Mouse (Mus musculus) hindbrain, postnatal 0 days (tissue): ENCODE measurements at regions not wholly inside any gene's neighbourhood (a gene's known extent, or its start where the extent isn't known, plus 50 kb on each side); places are given as distances from the start of the nearest gene placed in this dataset.
"Not testable (repeated sequence)": the region's sequence is repeated elsewhere in the genome, so short reads cannot be mapped to it uniquely, and the experiment has no call there.

ENCODE experiments used
- ATAC-seq: fragments of 200-750 bp; cut with Nextera tagmentation; 2 replicates; pipeline ENCODE4 v1.8.0; 2017; ENCODE audit warnings: mild to moderate bottlenecking, moderate TSS enrichment, moderate library complexity
- DNase-seq: peaks from one replicate; pipeline ENCODE4 v3.0.0-alpha.2; 2015; ENCODE audit warnings: low spot score
- H3K27ac ChIP-seq: fragments of 300-500 bp; sonication (generic); 2 replicates; pipeline ENCODE4 v1.5.1; 2014; ENCODE audit warnings: mild to moderate bottlenecking
- H3K27me3 ChIP-seq: fragments of 300-500 bp; sonication (generic); 2 replicates; pipeline ENCODE4 v1.6.1; 2014; ENCODE audit warnings: low read length, mixed read lengths; ENCODE audit not compliant: insufficient read depth
- H3K36me3 ChIP-seq: fragments of 300-500 bp; sonication (generic); 2 replicates; pipeline ENCODE4 v1.6.1; 2014; ENCODE audit warnings: low read length, mixed read lengths; ENCODE audit not compliant: insufficient read depth
- H3K4me1 ChIP-seq: fragments of 300-500 bp; sonication (generic); 2 replicates; pipeline ENCODE4 v1.6.1; 2014; ENCODE audit warnings: antibody characterized with exemption, low read length, mixed read lengths; ENCODE audit not compliant: insufficient read depth
- H3K4me2 ChIP-seq: fragments of 300-500 bp; sonication (generic); 2 replicates; pipeline ENCODE4 v1.6.1; 2014; ENCODE audit warnings: low read depth, mild to moderate bottlenecking, low read length, moderate library complexity, mixed read lengths
- H3K4me3 ChIP-seq: fragments of 300-500 bp; sonication (generic); 2 replicates; pipeline ENCODE4 v1.5.1; 2014; ENCODE audit warnings: low read length
- H3K9ac ChIP-seq: fragments of 300-500 bp; sonication (generic); replicated peaks from 2 replicates; pipeline ENCODE4 v1.6.1; 2014; ENCODE audit warnings: mild to moderate bottlenecking, low read length, moderate library complexity, mixed read lengths
- H3K9me3 ChIP-seq: fragments of 300-500 bp; sonication (generic); 2 replicates; pipeline ENCODE4 v1.6.1; 2016; ENCODE audit warnings: low read length, mixed read lengths
- CTCF ChIP-seq: IDR thresholded peaks from 2 replicates; pipeline ENCODE4 v1.5.1; 2016; ENCODE audit warnings: antibody characterized with exemption, control low read depth, low read depth
- WGBS: fragments of 180-500 bp; shearing (Covaris S2); extraction: QIAGEN DNeasy Blood & Tissue Kit; methylation state at CpG from one replicate; pipeline ENCODE4 v1.1.7; 2014; 5-methylcytosine and 5-hydroxymethylcytosine counted together

DNA sequence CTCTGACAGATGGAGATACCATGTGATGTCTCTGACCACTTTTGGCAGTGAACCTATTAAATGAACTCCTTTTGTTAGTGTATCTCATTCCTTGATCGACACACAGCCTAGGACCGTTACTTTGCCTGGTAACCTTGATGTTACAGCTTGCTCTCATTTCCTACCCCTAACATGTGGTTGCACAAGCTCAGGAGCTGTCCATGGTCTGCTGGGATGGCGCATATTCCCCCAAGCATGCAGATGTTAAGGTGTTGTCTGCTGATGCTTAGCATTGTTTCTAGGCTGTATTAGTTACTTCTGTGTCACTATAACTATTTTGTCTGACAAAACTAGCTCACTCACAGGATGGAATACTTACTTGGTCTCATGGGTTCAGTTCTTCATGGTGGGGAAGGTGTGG lies 113.6 kb upstream of the Zfp746 start:
- no peaks in the 10 kb centered on the region for H3K27me3 ChIP-seq
- no peak overlapping the region for H3K27ac ChIP-seq
- no peak overlapping the region for H3K4me2 ChIP-seq
- no peak overlapping the region for H3K4me3 ChIP-seq
- H3K4me1 ChIP-seq = no peaks in the 10 kb centered on the region
- ATAC-seq (no peak), DNase-seq (no peak)
- no peaks in the 10 kb centered on the region for H3K9me3 ChIP-seq
- WGBS = 60% methylated on average over 3 of the region's 3 CpGs
- H3K36me3 ChIP-seq = no peaks in the 10 kb centered on the region
- no peak for TF ChIP-seq CTCF
- no peak overlapping the region for H3K9ac ChIP-seq

GRCm38 (mm10) chr6:48198806-48199205 lies 112.4 kb upstream of the Zfp746 start:
- Histone ChIP-seq H3K4me3 (no peak overlapping the region), H3K4me2 (no peak overlapping the region), H3K9me3 (no peaks in the 10 kb centered on the region), H3K36me3 (no peaks in the 10 kb centered on the region), H3K9ac (no peak overlapping the region), H3K27ac (no peak overlapping the region), H3K4me1 (no peaks in the 10 kb centered on the region), H3K27me3 (no peaks in the 10 kb centered on the region)
- ATAC-seq (no peak), DNase-seq (no peak)
- TF ChIP-seq CTCF = no peak
- WGBS = 75% methylated on average over 1 of the region's 1 CpGs

GRCm38 (mm10) chr6:48197696-48198378 lies 111.4 kb upstream of the Zfp746 start:
- Histone ChIP-seq H3K4me1 (no peaks in the 10 kb centered on the region), H3K9ac (no peak overlapping the region), H3K27ac (no peak overlapping the region), H3K4me2 (no peak overlapping the region), H3K27me3 (no peaks in the 10 kb centered on the region), H3K9me3 (no peaks in the 10 kb centered on the region), H3K36me3 (no peaks in the 10 kb centered on the region), H3K4me3 (no peak overlapping the region)
- no peak for TF ChIP-seq CTCF
- DNase-seq (no peak), ATAC-seq (no peak)
- 46% methylated on average over 4 of the region's 4 CpGs for WGBS

DNA sequence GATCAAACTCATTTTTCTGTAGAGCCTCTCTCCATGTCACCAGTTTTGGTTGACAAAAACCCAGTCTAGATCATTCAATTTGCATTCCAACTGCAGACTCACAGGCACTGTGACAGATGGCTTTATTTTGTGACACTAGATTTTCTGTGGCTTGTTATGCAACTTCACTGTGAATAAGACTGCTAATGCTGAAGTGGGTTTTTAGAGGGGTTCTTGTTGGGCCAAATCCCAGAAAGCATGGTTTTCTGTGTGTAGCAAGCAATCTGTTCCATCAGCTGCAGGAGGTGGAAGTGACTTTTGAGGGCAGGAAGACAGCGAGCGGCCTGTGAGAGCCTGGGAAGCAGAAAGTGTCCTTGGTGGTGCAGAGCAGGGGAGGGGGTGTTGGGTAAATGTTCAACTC lies 102.0 kb upstream of the Zfp746 start:
- ATAC-seq, DNase-seq, H3K4me1 ChIP-seq, H3K36me3 ChIP-seq, H3K27ac ChIP-seq, H3K9me3 ChIP-seq, H3K4me2 ChIP-seq, H3K9ac ChIP-seq, H3K4me3 ChIP-seq, H3K27me3 ChIP-seq: not testable (repeated sequence)
- 54% methylated on average over 2 of the region's 2 CpGs for WGBS

DNA sequence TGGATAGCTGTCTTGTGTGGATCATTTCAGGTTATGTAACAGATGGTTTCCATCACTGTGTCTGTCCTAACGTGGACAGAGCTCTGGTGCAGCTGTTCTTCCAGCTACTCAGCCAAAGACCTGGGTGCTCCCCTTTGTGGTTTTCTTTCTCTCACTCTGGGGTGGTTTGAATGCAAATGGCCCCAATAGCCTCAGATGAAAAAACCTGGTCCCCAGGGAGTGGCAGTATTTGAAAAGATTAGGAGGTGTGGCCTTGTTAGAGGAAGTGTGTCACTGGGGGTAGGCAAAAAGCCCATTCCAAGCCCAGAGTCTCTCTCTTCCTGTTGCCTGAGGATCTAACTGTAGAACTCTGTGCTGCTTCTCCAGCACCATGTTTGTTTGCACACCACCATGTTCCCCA lies 98.9 kb upstream of the Zfp746 start:
- no peak for TF ChIP-seq CTCF
- 32% methylated on average over 1 of the region's 1 CpGs for WGBS
- no peak for ATAC-seq
- H3K9ac ChIP-seq = no peak overlapping the region
- no peaks in the 10 kb centered on the region for H3K36me3 ChIP-seq
- no peak for DNase-seq
- H3K4me3 ChIP-seq = no peak overlapping the region
- H3K4me1 ChIP-seq = no peaks in the 10 kb centered on the region
- H3K27me3 ChIP-seq = no peaks in the 10 kb centered on the region
- H3K4me2 ChIP-seq = no peak overlapping the region
- H3K9me3 ChIP-seq = no peaks in the 10 kb centered on the region
- H3K27ac ChIP-seq = no peak overlapping the region

GRCm38 (mm10) chr6:48178360-48179120 lies 92.1 kb upstream of the Zfp746 start:
- 57% methylated on average over 3 of the region's 3 CpGs for WGBS
- Histone ChIP-seq H3K4me3 (no peak overlapping the region), H3K9me3 (no peaks in the 10 kb centered on the region), H3K9ac (no peak overlapping the region), H3K36me3 (no peaks in the 10 kb centered on the region), H3K4me1 (no peaks in the 10 kb centered on the region), H3K4me2 (no peak overlapping the region), H3K27ac (no peak overlapping the region), H3K27me3 (no peaks in the 10 kb centered on the region)
- no peak for TF ChIP-seq CTCF
- ATAC-seq (peak; percentile 76), DNase-seq (no peak)

- no peaks in the 10 kb centered on the region for H3K27me3 ChIP-seq
- H3K4me3 ChIP-seq = no peak overlapping the region
- no peak overlapping the region for H3K27ac ChIP-seq
- ATAC-seq (peak; percentile 5; the same call in 1 of the 2 replicates), DNase-seq (peak; percentile 94)
- no peaks in the 10 kb centered on the region for H3K36me3 ChIP-seq
- H3K9ac ChIP-seq = no peak overlapping the region
- H3K4me2 ChIP-seq = no peak overlapping the region
- 7% methylated on average over 2 of the region's 2 CpGs for WGBS
- no peaks in the 10 kb centered on the region for H3K9me3 ChIP-seq
- peak; percentile 69 for TF ChIP-seq CTCF
- no peaks in the 10 kb centered on the region for H3K4me1 ChIP-seq
Measured at GRCm38 (mm10) chr6:48177936-48178335, 91.5 kb upstream of the Zfp746 start.
